Mouse (Mus musculus) limb, embryonic 12.5 days (tissue): Measurements from ENCODE around the gene Vipr1. TPM values are rescaled to one million over a fixed set of nuclear protein-coding genes. Genes with fewer than 3 reads are reported as not detected.
A peak's percentile ranks its signal among the peaks of the same experiment; 100 is the strongest.

ENCODE experiments used
- ATAC-seq: fragments of 200-750 bp; cut with Nextera tagmentation; 2 replicates; pipeline ENCODE4 v1.8.0; 2017; ENCODE audit warnings: low read depth, moderate TSS enrichment; ENCODE audit not compliant: insufficient number of reproducible peaks, insufficient read depth, low FRiP score, low TSS enrichment
- H3K27ac ChIP-seq: fragments of 300-500 bp; sonication (generic); 2 replicates; pipeline ENCODE4 v1.5.1; 2016; ENCODE audit warnings: mild to moderate bottlenecking, moderate library complexity
- H3K27me3 ChIP-seq: fragments of 300-500 bp; sonication (generic); 2 replicates; pipeline ENCODE4 v1.6.1; 2016; ENCODE audit warnings: mild to moderate bottlenecking, moderate library complexity
- H3K36me3 ChIP-seq: fragments of 300-500 bp; sonication (generic); 2 replicates; pipeline ENCODE4 v1.6.1; 2016; ENCODE audit warnings: mild to moderate bottlenecking, moderate library complexity
- H3K4me1 ChIP-seq: fragments of 300-500 bp; sonication (generic); replicated peaks from 2 replicates; pipeline ENCODE4 v1.6.1; 2016
- H3K4me2 ChIP-seq: fragments of 300-500 bp; sonication (generic); 2 replicates; pipeline ENCODE4 v1.6.1; 2016; ENCODE audit warnings: mild to moderate bottlenecking, moderate library complexity
- H3K4me3 ChIP-seq: fragments of 300-500 bp; sonication (generic); replicated peaks from 2 replicates; pipeline ENCODE4 v1.5.1; 2016; ENCODE audit warnings: mild to moderate bottlenecking
- H3K9ac ChIP-seq: fragments of 300-500 bp; sonication (generic); replicated peaks from 2 replicates; pipeline ENCODE4 v1.6.1; 2016; ENCODE audit warnings: mild to moderate bottlenecking, moderate library complexity
- H3K9me3 ChIP-seq: fragments of 300-500 bp; sonication (generic); 2 replicates; pipeline ENCODE4 v1.6.1; 2016; ENCODE audit warnings: mild to moderate bottlenecking, moderate library complexity
- WGBS: fragments of 180-500 bp; shearing (Covaris S2); methylation state at CpG from one replicate; pipeline ENCODE4 v1.1.7; 2016; 5-methylcytosine and 5-hydroxymethylcytosine counted together
- polyA plus RNA-seq: library from polyadenylated mRNA; unstranded; fragments of >200 nt; fragmentation: Nextera tagmentation; extraction: Ambion mirVana; gene quantifications from 2 replicates; pipeline ENCODE4 v1.2.1, GENCODE M21; 2016

Vipr1 gene
- polyA plus RNA-seq, 1 experiment from 2014 or later, result 1.1 TPM

- Histone ChIP-seq H3K4me3 (no peak overlapping the region), H3K4me1 (0 out of 2 replicates have a peak, but pooled peaks cover 3% of the 10 kb centered on the region), H3K36me3 (no peaks in the 10 kb centered on the region), H3K9me3 (no peaks in the 10 kb centered on the region), H3K27me3 (peaks cover 6% of the 10 kb centered on the region; the same call in 1 of the 2 replicates), H3K27ac (no peak overlapping the region), H3K4me2 (no peak overlapping the region), H3K9ac (no peak overlapping the region)
- 50% methylated on average over 1 of the region's 1 CpGs for WGBS
- peak; percentile 55 for ATAC-seq
Observed at GRCm38 (mm10) chr9:121606498-121607096, 35.9 kb upstream of the Vipr1 start.

- Histone ChIP-seq H3K27ac (no peak overlapping the region), H3K9ac (no peak overlapping the region), H3K27me3 (peaks cover 6% of the 10 kb centered on the region; the same call in 1 of the 2 replicates), H3K4me3 (no peak overlapping the region), H3K9me3 (no peaks in the 10 kb centered on the region), H3K36me3 (no peaks in the 10 kb centered on the region), H3K4me1 (no peaks in the 10 kb centered on the region; the same call in 1 of the 2 replicates), H3K4me2 (no peak overlapping the region)
- no peak for ATAC-seq
- WGBS, result 68% methylated on average over 6 of the region's 6 CpGs
Observed at GRCm38 (mm10) chr9:121609381-121609780, 33.1 kb upstream of the Vipr1 start.

- Histone ChIP-seq H3K4me3 (no peak overlapping the region), H3K4me1 (peaks cover 6% of the 10 kb centered on the region; the same call in 1 of the 2 replicates), H3K27me3 (peaks cover 4% of the 10 kb centered on the region; the same call in 1 of the 2 replicates), H3K9me3 (no peaks in the 10 kb centered on the region), H3K9ac (no peak overlapping the region), H3K27ac (no peak overlapping the region), H3K4me2 (no peak overlapping the region), H3K36me3 (no peaks in the 10 kb centered on the region)
- ATAC-seq, result no peak
- WGBS, result 63% methylated on average over 5 of the region's 5 CpGs
Observed at GRCm38 (mm10) chr9:121613192-121613591, 29.3 kb upstream of the Vipr1 start.

- ATAC-seq, result no peak
- H3K36me3 ChIP-seq, result no peaks in the 10 kb centered on the region
- H3K9ac ChIP-seq, result no peak overlapping the region
- H3K27ac ChIP-seq, result no peak overlapping the region
- peaks cover 10% of the 10 kb centered on the region; the same call in 1 of the 2 replicates for H3K4me1 ChIP-seq
- no peaks in the 10 kb centered on the region for H3K9me3 ChIP-seq
- no peak overlapping the region for H3K4me2 ChIP-seq
- H3K4me3 ChIP-seq, result no peak overlapping the region
- peaks cover 4% of the 10 kb centered on the region; the same call in 1 of the 2 replicates for H3K27me3 ChIP-seq
Observed at GRCm38 (mm10) chr9:121614241-121614757, 28.2 kb upstream of the Vipr1 start.

GRCm38 (mm10) chr9:121616471-121616870 is 26.0 kb upstream of the Vipr1 start:
- no peak overlapping the region for H3K4me3 ChIP-seq
- H3K27ac ChIP-seq, result no peak overlapping the region
- H3K36me3 ChIP-seq, result no peaks in the 10 kb centered on the region
- H3K4me2 ChIP-seq, result no peak overlapping the region
- H3K27me3 ChIP-seq, result peaks cover 4% of the 10 kb centered on the region; the same call in 1 of the 2 replicates
- no peaks in the 10 kb centered on the region for H3K9me3 ChIP-seq
- 70% methylated on average over 3 of the region's 3 CpGs for WGBS
- H3K9ac ChIP-seq, result no peak overlapping the region
- peaks cover 15% of the 10 kb centered on the region for H3K4me1 ChIP-seq
- ATAC-seq, result no peak

GRCm38 (mm10) chr9:121619441-121619840 is 23.1 kb upstream of the Vipr1 start:
- Histone ChIP-seq H3K36me3 (no peaks in the 10 kb centered on the region), H3K9me3 (no peaks in the 10 kb centered on the region), H3K4me2 (no peak overlapping the region), H3K27me3 (peaks cover 4% of the 10 kb centered on the region; the same call in 1 of the 2 replicates), H3K4me3 (no peak overlapping the region), H3K27ac (peak overlapping the region; percentile 51; the same call in 1 of the 2 replicates), H3K4me1 (peaks cover 15% of the 10 kb centered on the region), H3K9ac (no peak overlapping the region)
- ATAC-seq, result no peak
- 22% methylated on average over 7 of the region's 7 CpGs for WGBS

- Histone ChIP-seq H3K27me3 (no peaks in the 10 kb centered on the region), H3K4me3 (no peak overlapping the region), H3K4me2 (no peak overlapping the region), H3K4me1 (peaks cover 8% of the 10 kb centered on the region), H3K9ac (no peak overlapping the region), H3K36me3 (no peaks in the 10 kb centered on the region), H3K27ac (no peak overlapping the region), H3K9me3 (no peaks in the 10 kb centered on the region)
- 89% methylated on average over 4 of the region's 4 CpGs for WGBS
- no peak for ATAC-seq
Observed at GRCm38 (mm10) chr9:121623235-121623634, 19.3 kb upstream of the Vipr1 start.

- H3K4me3 ChIP-seq, result no peak overlapping the region
- H3K36me3 ChIP-seq, result no peaks in the 10 kb centered on the region
- no peaks in the 10 kb centered on the region; the same call in 1 of the 2 replicates for H3K4me1 ChIP-seq
- ATAC-seq, result no peak
- H3K27me3 ChIP-seq, result no peaks in the 10 kb centered on the region
- H3K27ac ChIP-seq, result no peak overlapping the region
- no peak overlapping the region for H3K4me2 ChIP-seq
- no peak overlapping the region for H3K9ac ChIP-seq
- no peaks in the 10 kb centered on the region for H3K9me3 ChIP-seq
- WGBS, result 85% methylated on average over 2 of the region's 2 CpGs
Observed at GRCm38 (mm10) chr9:121624920-121625319, 17.6 kb upstream of the Vipr1 start.

- Histone ChIP-seq H3K27me3 (peaks cover under 1% of the 10 kb centered on the region), H3K27ac (no peak overlapping the region), H3K9me3 (no peaks in the 10 kb centered on the region), H3K4me3 (no peak overlapping the region), H3K36me3 (no peaks in the 10 kb centered on the region), H3K4me1 (no peaks in the 10 kb centered on the region), H3K9ac (no peak overlapping the region), H3K4me2 (no peak overlapping the region)
- WGBS, result 75% methylated on average over 1 of the region's 1 CpGs
- no peak for ATAC-seq
Observed at GRCm38 (mm10) chr9:121630627-121631026, 11.9 kb upstream of the Vipr1 start.

GRCm38 (mm10) chr9:121631946-121632345 is 10.6 kb upstream of the Vipr1 start:
- ATAC-seq, result no peak
- H3K27ac ChIP-seq, result no peak overlapping the region
- 0 out of 2 replicates have a peak, but pooled peaks cover 7% of the 10 kb centered on the region for H3K4me1 ChIP-seq
- peaks cover 14% of the 10 kb centered on the region for H3K27me3 ChIP-seq
- no peaks in the 10 kb centered on the region for H3K36me3 ChIP-seq
- H3K4me2 ChIP-seq, result no peak overlapping the region
- H3K9me3 ChIP-seq, result no peaks in the 10 kb centered on the region
- no peak overlapping the region for H3K4me3 ChIP-seq
- H3K9ac ChIP-seq, result no peak overlapping the region
- WGBS, result 66% methylated on average over 4 of the region's 4 CpGs

- H3K4me2 ChIP-seq, result no peak overlapping the region
- no peaks in the 10 kb centered on the region for H3K9me3 ChIP-seq
- 83% methylated on average over 10 of the region's 10 CpGs for whole genome bisulfite sequencing
- H3K4me3 ChIP-seq, result no peak overlapping the region
- H3K27me3 ChIP-seq, result peaks cover 18% of the 10 kb centered on the region
- no peak overlapping the region for H3K9ac ChIP-seq
- 0 out of 2 replicates have a peak, but pooled peaks cover 7% of the 10 kb centered on the region for H3K4me1 ChIP-seq
- no peak overlapping the region for H3K27ac ChIP-seq
- no peaks in the 10 kb centered on the region for H3K36me3 ChIP-seq
- no peak for ATAC-seq
Observed at GRCm38 (mm10) chr9:121632891-121633290, 9.6 kb upstream of the Vipr1 start.
